Mouse (Mus musculus) CH12.LX (cell line): ENCODE results near the gene C1rl. TPM values are rescaled to one million over a fixed set of nuclear protein-coding genes. Genes with fewer than 3 reads are reported as not detected.
"Not testable (repeated sequence)": the region's sequence is repeated elsewhere in the genome, so short reads cannot be mapped to it uniquely, and the experiment has no call there.

Experiments
- DNase-seq: peaks from one replicate; pipeline ENCODE4 v3.0.0-alpha.2; 2013; ENCODE audit errors: extremely low read depth
- H3K27ac ChIP-seq: 2 replicates; pipeline ENCODE4 v1.5.1; 2012; ENCODE audit warnings: low read depth, mild to moderate bottlenecking, control low read depth, moderate library complexity; ENCODE audit not compliant: insufficient read depth
- H3K27me3 ChIP-seq: replicated peaks from 2 replicates; pipeline ENCODE3; 2012; ENCODE audit warnings: inconsistent platforms
- H3K36me3 ChIP-seq, 2 experiments: replicated peaks in 1 of 2; 2 replicates each; pipeline versions ENCODE3 to v1.6.1; 2012; ENCODE audit warnings: inconsistent platforms in 1 of 2, low read length in 1 of 2, mild to moderate bottlenecking in 1 of 2, mixed read lengths in 1 of 2, moderate library complexity in 1 of 2; ENCODE audit not compliant: control insufficient read depth in 1 of 2, insufficient read depth in 1 of 2
- H3K4me1 ChIP-seq, 2 experiments: 2 replicates each; pipeline ENCODE4 v1.6.1; 2012; ENCODE audit warnings: inconsistent platforms in 1 of 2, moderate library complexity in 1 of 2; ENCODE audit not compliant: insufficient read depth in 2 of 2, control insufficient read depth in 1 of 2
- H3K4me2 ChIP-seq: 2 replicates; pipeline ENCODE4 v1.6.1; 2012; ENCODE audit warnings: low read depth, mild to moderate bottlenecking, control low read depth; ENCODE audit not compliant: poor library complexity, insufficient read depth, severe bottlenecking
- H3K4me3 ChIP-seq, 3 experiments: fragments of 150-350 bp in 1 of 3; sonication (generic) in 1 of 3; replicated peaks in 1 of 3; 2 replicates each; pipeline versions ENCODE3 to v1.5.1; 2011 to 2012; ENCODE audit warnings: low read depth in 2 of 3, low read length in 2 of 3, mild to moderate bottlenecking in 2 of 3, moderate library complexity in 2 of 3, control low read depth in 1 of 3, improper control_type of control experiment in 1 of 3, inconsistent platforms in 1 of 3, mixed read lengths in 1 of 3; ENCODE audit not compliant: poor library complexity in 1 of 3
- H3K79me2 ChIP-seq: replicated peaks from 2 replicates; pipeline ENCODE4 v1.6.1; 2012; ENCODE audit warnings: mild to moderate bottlenecking, moderate library complexity; ENCODE audit not compliant: control insufficient read depth, poor library complexity, insufficient read depth, severe bottlenecking; ENCODE audit errors: extremely low read depth
- H3K9ac ChIP-seq: 2 replicates; pipeline ENCODE4 v1.6.1; 2012; ENCODE audit warnings: low read depth, mild to moderate bottlenecking, control low read depth, moderate library complexity; ENCODE audit not compliant: insufficient read depth
- H3K9me3 ChIP-seq: replicated peaks from 2 replicates; pipeline ENCODE3; 2012; ENCODE audit warnings: low read length, inconsistent platforms, mixed read lengths
- CTCF ChIP-seq, 2 experiments: IDR thresholded peaks in 1 of 2; conservative IDR thresholded peaks in 1 of 2; 2 replicates each; pipeline ENCODE4 v1.5.1; 2011 to 2012; ENCODE audit warnings: low read depth in 2 of 2, low read length in 2 of 2, improper control_type of control experiment in 1 of 2, inconsistent platforms in 1 of 2, mild to moderate bottlenecking in 1 of 2, moderate library complexity in 1 of 2
- EP300 ChIP-seq: IDR thresholded peaks from 2 replicates; pipeline ENCODE4 v1.6.1; 2011; ENCODE audit warnings: low read length, improper control_type of control experiment
- IRF4 ChIP-seq: IDR thresholded peaks from 2 replicates; pipeline ENCODE4 v1.6.1; 2014; ENCODE audit warnings: low read depth, mild to moderate bottlenecking, inconsistent platforms, low read length, improper control_type of control experiment
- JUND ChIP-seq: conservative IDR thresholded peaks from 2 replicates; pipeline ENCODE4 v1.6.1; 2011; ENCODE audit warnings: low read depth, low read length, improper control_type of control experiment
- MYC ChIP-seq: IDR thresholded peaks from 2 replicates; pipeline ENCODE4 v1.6.1; 2011; ENCODE audit warnings: low read depth, mild to moderate bottlenecking, improper control_type of control experiment, low read length
- RAD21 ChIP-seq: IDR thresholded peaks from 2 replicates; pipeline ENCODE4 v1.6.1; 2011; ENCODE audit warnings: low read depth, mild to moderate bottlenecking, low read length, improper control_type of control experiment, moderate library complexity
- SMC3 ChIP-seq: IDR thresholded peaks from 2 replicates; pipeline ENCODE4 v1.6.1; 2011; ENCODE audit warnings: low read depth, low read length, improper control_type of control experiment
- ZKSCAN1 ChIP-seq: IDR thresholded peaks from 2 replicates; pipeline ENCODE4 v1.6.1; 2012; ENCODE audit warnings: low read depth, inconsistent platforms, low read length, improper control_type of control experiment, borderline replicate concordance
- ZNF384 ChIP-seq: IDR thresholded peaks from 2 replicates; pipeline ENCODE4 v1.6.1; 2012; ENCODE audit warnings: low read depth, low read length, improper control_type of control experiment, inconsistent platforms
- dilution Hi-C: fragments of 300-500 bp; cut with MboI; formaldehyde crosslinking; loops from 2 replicates; pipeline ENCODE4 v1.14.3; 2020; ENCODE audit warnings: low sequenced_read_pairs; ENCODE audit not compliant: extremely low pct_unique_long_range_greater_than_20kb, extremely low pct_ligation_motif_present
- in situ Hi-C: fragments of 300-500 bp; cut with MboI; formaldehyde crosslinking; loops from 3 replicates; pipeline ENCODE4 v1.14.3; 2019; ENCODE audit warnings: low sequenced_read_pairs, low pct_ligation_motif_present, low pct_unique_long_range_greater_than_20kb, mixed read lengths
- polyA plus RNA-seq: library from polyadenylated mRNA; unstranded; fragments of >175 nt; gene quantifications from 2 replicates; pipeline ENCODE4 v1.2.1, GENCODE M21; 2012; ENCODE audit warnings: low read depth; ENCODE audit not compliant: insufficient read length
- total RNA-seq, 2 experiments: library from RNA; depleted of rRNA; stranded (reverse); fragments of 300-350 nt in 1 of 2; fragments of >200 nt in 1 of 2; gene quantifications; 2 replicates each; pipeline ENCODE4 v1.2.3; 2012 to 2014

Gene C1rl
- total and polyA plus RNA-seq, 3 experiments = 0.59 to 2.4 (median 1.2) TPM

DNA sequence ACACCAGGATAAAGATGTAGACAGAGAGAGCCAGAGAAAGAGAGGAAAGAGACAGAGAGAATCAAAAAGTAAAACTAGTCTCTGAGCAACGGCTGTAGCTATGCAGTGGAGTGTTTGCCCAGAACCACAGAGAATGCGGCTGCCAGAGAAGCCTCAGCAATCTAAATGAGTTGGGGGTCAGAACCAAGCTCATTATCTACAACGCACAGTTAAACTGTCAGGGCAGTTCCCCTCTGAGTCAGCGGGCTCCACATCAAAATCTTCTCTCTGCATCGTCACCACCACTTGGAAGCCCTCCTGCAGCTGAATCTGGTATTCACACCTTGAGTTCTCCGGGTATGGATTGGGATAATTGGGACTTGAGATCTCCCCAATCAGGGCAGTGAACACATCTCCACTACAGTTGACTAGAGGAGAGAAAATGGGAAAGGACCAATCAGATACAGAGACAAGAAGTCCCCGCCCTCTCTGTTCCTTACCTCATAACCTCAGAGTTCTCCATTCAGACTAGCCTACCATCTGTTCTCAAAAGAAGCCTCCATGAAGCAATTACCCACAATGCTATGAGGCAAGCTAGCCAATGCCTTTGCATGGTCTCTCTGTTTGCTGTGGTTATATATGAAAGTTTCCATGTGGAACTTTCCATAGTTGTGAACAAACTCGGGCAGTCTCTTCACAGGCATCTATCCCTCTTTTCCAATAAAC is 43.4 kb downstream of the C1rl start:
- TF ChIP-seq IRF4 (0 out of 2 replicates have a peak, but pooled peaks have one; percentile 17), EP300 (peak; percentile 46; the same call in 1 of the 2 replicates)
- H3K36me3 ChIP-seq, H3K9me3 ChIP-seq, in situ Hi-C loops, H3K27ac ChIP-seq, H3K4me1 ChIP-seq, H3K79me2 ChIP-seq, dilution Hi-C loops, H3K27me3 ChIP-seq, H3K9ac ChIP-seq, H3K4me3 ChIP-seq: not testable (repeated sequence)
- DNase-seq = peak; percentile 42
- H3K4me2 ChIP-seq = peak overlapping the region; percentile 5; the same call in 1 of the 2 replicates

- H3K36me3 ChIP-seq, H3K79me2 ChIP-seq, H3K9ac ChIP-seq, H3K4me2 ChIP-seq, H3K27me3 ChIP-seq, H3K4me1 ChIP-seq, H3K9me3 ChIP-seq, H3K27ac ChIP-seq, dilution Hi-C loops, H3K4me3 ChIP-seq, DNase-seq: not testable (repeated sequence)
- in situ Hi-C loops = loop anchor here (10.0 kb wide), 1 partner anchor 66 kb away; no protein-coding TSS in a partner anchor
These were observed 48.3 kb downstream of the C1rl start for GRCm38 (mm10) chr6:124541176-124541575.

GRCm38 (mm10) chr6:124542284-124542683 is 49.4 kb downstream of the C1rl start, which contains the start of gene C1s1:
Gene C1s1 (minus strand): TSS chr6:124542359.
- H3K4me1 ChIP-seq, H3K9ac ChIP-seq, H3K9me3 ChIP-seq, H3K27me3 ChIP-seq, H3K4me2 ChIP-seq, H3K36me3 ChIP-seq, dilution Hi-C loops, H3K27ac ChIP-seq, H3K4me3 ChIP-seq, H3K79me2 ChIP-seq: not testable (repeated sequence)
- peak; percentile 31 for TF ChIP-seq SMC3
- peak; percentile 50 to 64 for TF ChIP-seq CTCF (conservative IDR thresholded peaks at IDR 0.05 in 1 of 2, IDR thresholded peaks at IDR 0.05 in 1 of 2; ENCODE audit: low read depth in 2 of 2, low read length in 2 of 2)
- peak; percentile 49 for TF ChIP-seq RAD21
- in situ Hi-C loops = loop anchor here (10.0 kb wide), 1 partner anchor 67 kb away; no protein-coding TSS in a partner anchor
- DNase-seq = peak; percentile 27

DNA sequence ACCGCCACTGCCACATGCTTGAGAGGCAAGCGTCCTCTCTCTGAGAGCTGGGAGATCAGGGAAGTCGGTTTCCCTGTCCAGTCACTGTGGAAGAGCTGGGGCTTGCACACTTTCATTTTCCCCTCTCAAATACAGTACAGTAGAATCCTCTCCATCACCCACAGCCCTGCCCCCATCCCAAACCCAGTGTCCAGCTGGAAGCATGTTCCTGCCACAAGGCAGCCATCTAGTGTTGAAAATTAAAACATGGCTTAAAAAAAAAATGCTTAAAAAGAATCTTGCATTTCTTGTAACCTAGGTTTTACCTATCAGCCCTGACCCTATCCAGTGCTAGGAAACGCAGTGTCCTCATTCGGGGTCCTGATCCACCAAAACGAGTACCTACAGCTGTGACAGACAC is 51.6 kb downstream of the C1rl start:
- H3K4me1 ChIP-seq = peaks cover 2 to 9% of the 10 kb centered on the region in 2 experiments; a peak in 1 of 4 replicates
- TF ChIP-seq ZNF384 (peak; percentile 64), JUND (no peak), SMC3 (peak; percentile 19), MYC (no peak), ZKSCAN1 (no peak), CTCF (conservative IDR thresholded peaks at IDR 0.05 in 1 of 2, IDR thresholded peaks at IDR 0.05 in 1 of 2; ENCODE audit: low read depth in 2 of 2, low read length in 2 of 2) (peak in 1 of 2 experiments; percentile 59; a peak in 2 of 4 replicates), RAD21 (peak; percentile 47)
- H3K9ac ChIP-seq = no peak overlapping the region
- H3K27ac ChIP-seq = no peak overlapping the region
- H3K27me3 ChIP-seq = no peaks in the 10 kb centered on the region
- in situ Hi-C loops (loop anchor here (10.0 kb wide), 1 partner anchor 70 kb away; no protein-coding TSS in a partner anchor), dilution Hi-C loops (no loop called here)
- no peaks in the 10 kb centered on the region for H3K36me3 ChIP-seq
- no peak for DNase-seq
- no peak overlapping the region for H3K4me2 ChIP-seq
- no peaks in the 10 kb centered on the region for H3K79me2 ChIP-seq
- H3K4me3 ChIP-seq = no peak overlapping the region
- no peaks in the 10 kb centered on the region for H3K9me3 ChIP-seq
